Mouse (Mus musculus) T-cell, adult 2 months (primary cell): ENCODE data around the gene Ankdd1b.
A peak's percentile ranks its signal among the peaks of the same experiment; 100 is the strongest.

Source experiments
- DNase-seq: peaks from one replicate; pipeline ENCODE4 v3.0.0; 2022; ENCODE audit warnings: low spot score

The Ankdd1b gene

DNA sequence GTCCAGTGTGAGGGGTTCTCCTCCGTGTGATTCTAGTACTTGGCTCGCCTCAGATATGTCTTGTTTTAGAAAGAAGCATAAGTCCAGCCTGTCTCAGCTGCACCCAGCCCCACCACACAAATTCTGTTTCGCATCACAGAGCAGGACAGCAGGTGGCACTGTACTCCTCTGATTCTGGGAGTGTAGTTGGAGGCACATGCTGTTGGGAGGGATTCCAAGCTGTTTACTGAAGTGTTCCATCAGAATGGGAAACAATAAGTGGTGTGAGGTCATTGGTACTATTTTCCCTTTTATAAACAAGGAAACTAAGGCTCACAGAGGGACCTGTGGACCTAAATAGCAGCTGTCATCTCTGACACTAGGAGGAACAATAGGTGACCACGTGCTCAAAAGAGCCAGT lies 64.0 kb downstream of the Ankdd1b start:
- no peak for DNase-seq

DNA sequence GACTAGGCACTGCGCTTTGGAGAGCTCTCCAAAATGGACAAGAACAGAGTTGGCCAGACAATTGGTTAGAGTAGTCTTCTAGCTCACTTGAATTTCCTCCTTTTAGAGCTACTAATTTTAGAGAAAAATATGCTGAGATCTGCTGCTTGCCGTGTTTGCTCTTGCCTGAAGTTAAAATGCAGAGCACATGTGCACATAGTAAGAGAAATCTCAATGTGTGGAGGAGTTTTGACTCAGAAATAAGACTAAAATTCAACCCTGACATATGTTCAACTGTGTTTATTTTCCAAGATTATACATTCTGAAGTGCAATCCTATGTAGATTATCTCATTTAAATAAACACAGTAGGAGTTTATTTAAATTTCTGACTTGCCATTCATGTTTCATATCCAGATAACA lies 65.5 kb downstream of the Ankdd1b start:
- DNase-seq, result no peak

DNA sequence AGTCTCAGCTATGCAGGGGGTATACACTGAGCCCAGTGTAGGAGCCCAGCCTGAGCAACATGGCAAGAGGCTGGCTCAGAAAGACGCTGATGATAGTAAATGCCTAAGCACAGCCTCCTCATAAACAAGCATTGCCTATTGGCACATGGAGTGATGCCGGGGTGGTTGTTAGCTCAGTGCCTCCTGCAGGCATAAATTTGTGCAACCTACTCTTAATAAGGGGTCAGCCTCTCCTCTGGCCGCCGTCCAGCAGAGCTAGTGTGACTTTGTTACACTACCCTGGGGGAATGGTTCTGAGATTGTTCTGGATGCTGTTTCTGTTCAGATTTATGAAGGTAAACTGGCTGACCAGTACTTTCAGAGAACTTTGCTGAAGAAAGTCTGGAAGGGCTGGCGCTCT lies 69.7 kb downstream of the Ankdd1b start:
- no peak for DNase-seq

DNA sequence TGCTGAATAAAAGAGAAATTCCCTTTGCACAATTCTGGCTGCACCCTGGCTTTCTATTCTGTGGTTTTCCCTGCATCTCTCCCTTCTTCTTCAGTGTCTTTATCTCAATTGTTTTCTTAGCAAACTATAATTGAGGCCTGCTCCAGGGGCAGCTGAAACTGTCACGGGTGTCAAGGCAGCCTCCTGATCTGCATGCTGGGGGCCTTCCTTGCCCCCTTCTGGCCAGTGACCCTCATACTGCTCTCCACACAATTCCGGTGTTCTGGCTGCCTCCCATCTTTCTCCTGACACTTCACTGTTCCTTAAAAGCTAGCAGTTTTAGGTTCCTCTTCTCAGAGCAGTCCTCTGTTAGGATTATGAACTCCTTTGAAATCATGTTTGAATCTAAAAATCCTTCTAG lies 81.7 kb downstream of the Ankdd1b start:
- no peak for DNase-seq

DNA sequence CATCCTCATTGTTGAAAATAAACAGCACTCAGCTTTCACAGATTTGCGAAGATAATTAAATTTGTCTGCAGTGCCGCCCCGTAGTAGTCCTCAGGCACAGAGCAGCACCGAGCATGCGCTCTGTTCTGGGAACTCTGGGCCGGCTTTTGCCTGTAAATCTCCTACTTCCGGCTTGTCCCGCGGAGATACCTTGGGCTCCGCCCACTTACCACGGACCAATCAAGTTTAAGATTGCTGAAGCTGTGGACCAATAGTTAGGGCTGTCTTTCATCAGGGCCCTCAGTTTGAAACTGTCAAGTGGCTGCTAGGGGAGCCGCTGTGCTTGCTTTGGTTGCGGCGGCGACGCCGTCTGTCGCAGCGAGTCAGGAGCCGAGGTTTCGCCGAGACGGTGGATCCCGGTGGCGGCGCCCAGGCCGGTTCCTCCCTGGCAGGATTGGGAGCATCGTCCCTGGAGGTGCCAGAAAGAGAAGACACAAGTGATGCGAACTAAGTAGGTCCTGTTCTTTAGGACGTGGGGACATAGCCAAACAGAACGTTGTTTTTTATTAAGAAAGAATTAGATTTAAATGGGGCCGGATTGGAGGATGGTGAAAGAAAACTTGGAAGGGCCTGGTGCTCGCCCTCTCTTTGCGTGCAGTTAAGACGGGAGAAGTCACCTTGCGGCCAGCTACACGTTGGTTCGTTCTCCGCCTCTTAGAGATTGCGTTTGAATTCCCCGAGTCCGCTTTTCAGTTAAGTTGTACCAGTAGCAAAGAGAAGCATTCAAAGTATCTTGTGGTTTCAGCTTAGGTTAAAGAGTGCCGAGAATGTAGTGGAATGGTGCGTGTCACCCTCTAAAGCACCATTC lies 82.7 kb downstream of the Ankdd1b start, which contains the start of gene Poc5:
Poc5 (plus strand) TSS at position 253 of the 847 bp plus-strand sequence.
- DNase-seq, result peak; percentile 99

DNA sequence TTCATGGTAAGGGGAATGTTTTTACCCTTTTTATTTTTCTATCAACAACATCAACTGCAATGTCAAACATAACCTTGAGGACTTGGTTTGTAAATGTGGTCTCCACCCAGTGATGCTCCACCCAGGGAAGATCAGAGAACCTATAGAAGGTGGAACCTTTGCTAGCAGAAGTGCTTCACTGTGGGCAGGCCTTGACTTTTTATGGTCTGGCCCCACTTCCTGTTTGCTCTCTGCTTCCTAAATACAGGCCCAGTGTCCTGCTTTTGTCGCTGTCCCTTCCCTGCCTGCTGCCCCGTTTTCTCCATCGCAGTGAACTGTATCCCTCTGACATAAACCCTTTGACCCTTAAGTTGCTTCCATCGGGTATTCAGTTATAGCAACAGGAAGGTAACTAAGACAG lies 93.1 kb downstream of the Ankdd1b start:
- DNase-seq, result no peak

DNA sequence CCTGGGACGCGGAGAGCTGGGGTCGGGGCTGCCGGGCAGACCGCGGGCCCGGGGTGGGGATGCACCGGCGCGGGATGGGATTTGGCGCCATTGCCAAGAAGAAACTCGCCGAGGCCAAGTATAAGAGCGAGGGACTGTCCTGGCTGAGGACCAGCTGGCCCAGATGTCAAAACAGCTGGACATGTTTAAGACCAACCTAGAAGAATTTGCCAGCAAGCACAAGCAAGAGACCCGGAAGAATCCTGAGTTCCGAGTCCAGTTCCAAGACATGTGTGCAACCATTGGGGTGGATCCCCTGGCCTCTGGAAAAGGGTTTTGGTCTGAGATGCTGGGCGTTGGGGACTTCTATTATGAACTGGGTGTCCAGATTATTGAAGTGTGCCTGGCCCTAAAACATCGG lies 94.1 kb downstream of the Ankdd1b start:
- DNase-seq, result no peak

DNA sequence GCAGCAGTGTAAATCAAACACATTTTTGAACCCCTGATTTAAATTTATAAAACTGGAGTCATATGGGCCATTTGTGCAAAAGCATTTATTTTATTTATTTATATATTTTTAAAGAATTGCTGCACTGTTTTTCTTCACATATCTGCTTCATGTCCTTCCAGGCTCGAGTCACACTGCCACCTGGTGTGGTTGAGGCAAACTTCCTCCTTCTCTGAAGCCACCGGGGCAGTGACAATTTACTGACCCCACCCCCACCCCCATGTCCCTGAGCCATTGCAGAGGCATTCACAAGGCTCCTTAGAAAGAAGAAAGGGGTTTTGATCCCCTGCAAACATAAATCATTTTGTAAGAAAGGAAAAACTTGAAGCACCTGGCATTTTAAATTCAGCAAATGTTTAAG lies 95.5 kb downstream of the Ankdd1b start:
- DNase-seq, result no peak
